Mouse (Mus musculus) large intestine, adult 2 months (tissue): Measurements from ENCODE around the gene Apobec1. TPM values are rescaled to one million over a fixed set of nuclear protein-coding genes. Genes with fewer than 3 reads are reported as not detected.
"Not testable (repeated sequence)": the region's sequence is repeated elsewhere in the genome, so short reads cannot be mapped to it uniquely, and the experiment has no call there.

Source experiments
- DNase-seq: peaks from one replicate; pipeline ENCODE4 v3.0.0-alpha.2; 2012; ENCODE audit warnings: low read depth, low spot score
- WGBS: fragments of 180-500 bp; shearing (Covaris S2); methylation state at CpG from one replicate; pipeline ENCODE4 v1.1.7; 2018; 5-methylcytosine and 5-hydroxymethylcytosine counted together
- polyA plus RNA-seq: library from polyadenylated mRNA; depleted of rRNA; stranded (reverse); fragments of >200 nt; gene quantifications from 2 replicates; pipeline ENCODE4 v1.2.3, GENCODE M21; 2012

The Apobec1 gene
- polyA plus RNA-seq, 1 experiment = 14.3 TPM

DNA sequence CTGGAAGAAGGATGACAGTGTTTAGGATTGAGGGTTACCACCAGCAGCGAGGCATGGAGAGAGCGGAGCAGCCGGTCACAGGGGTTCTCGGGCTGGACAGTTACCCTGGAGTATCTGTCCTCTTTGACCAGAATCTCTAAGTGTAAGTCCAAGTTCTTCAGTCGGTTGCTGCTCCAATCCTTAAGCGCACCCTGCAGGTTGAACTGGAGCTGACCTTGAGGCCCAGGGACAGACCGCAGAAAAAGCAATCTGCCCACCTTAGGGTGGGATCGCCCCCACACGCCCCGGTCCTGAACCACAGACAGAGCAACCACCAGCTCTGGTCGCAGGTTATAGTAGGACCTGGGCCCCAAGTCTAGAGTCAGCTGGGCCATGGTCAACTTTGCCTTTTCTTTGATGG lies 4.4 kb upstream of the Apobec1 start:
- WGBS = 95% methylated on average over 11 of the region's 11 CpGs
- DNase-seq = no peak

DNA sequence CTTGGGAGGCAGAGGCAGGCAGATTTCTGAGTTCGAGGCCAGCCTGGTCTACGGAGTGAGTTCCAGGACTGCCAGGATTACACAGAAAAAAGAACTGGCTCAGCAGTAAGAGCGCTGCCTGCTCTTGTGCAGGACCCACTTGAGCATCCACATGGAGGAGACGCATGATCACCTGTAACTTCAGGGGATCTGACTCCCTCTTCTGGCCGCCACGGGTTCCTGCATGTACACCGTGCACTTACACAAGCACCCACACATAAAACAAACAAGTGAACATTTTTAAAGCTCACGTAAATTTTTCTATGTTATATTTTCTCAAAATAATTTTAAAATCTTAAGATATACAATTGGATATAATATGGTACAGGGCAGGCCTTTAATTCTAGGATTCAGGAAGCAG lies 3.2 kb upstream of the Apobec1 start:
- WGBS = 82% methylated on average over 8 of the region's 8 CpGs
- DNase-seq = no peak

DNA sequence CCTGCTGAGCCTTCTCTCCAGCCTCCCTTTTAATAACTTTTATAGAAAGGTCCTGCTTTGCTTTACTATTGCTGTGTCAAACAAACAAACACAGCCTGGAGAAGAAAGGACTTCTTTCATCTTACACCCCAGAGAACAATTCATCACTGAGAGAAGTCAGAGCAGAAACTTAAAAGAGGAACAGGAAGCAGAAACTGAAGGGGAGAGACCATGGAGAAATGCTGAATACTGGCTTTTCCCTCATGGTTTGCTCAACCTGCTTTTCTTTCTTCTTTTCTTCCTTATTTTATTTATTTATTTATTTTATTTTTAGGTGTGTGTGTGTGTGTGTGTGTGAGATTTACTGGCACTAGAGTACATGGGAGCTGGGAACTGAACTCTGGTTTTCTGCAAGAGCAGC lies 2.0 kb upstream of the Apobec1 start:
- DNase-seq = no peak

DNA sequence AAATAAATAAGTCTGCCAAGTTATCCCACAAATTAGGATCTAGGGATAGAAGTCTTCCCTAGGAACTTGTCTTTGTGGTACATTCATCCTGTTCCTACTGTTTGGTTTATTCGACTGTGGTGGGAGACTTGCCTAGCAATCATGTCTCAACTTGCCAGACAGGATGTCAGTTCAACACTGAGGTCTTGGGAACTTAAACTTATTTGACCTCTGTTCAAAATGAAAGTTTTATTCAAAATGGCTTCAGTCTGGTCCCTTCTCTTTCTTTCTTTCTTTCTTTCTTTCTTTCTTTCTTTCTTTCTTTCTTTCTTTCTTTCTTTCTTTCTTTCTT lies 713 bp upstream of the Apobec1 start:
- DNase-seq = no peak
- WGBS = 0% methylated on average over 1 of the region's 1 CpGs

DNA sequence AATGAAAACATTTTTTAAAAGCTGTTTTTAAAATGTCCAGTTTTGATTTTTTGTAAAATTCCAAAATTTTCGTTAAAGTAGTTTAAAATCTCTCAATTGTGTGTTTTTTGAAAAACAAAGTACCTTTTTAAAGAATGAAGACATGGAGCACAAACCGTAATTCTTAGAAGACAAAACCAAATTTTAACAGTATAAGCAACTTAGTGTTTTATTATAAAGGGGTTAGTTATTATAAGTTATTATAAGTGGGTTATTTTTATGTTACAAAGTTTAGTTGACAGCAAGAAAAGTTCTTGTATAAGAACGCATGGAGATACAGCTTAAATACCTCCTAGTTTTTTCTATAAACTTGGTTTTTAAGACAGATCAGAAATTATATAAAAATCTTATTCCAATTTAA lies 629 bp downstream of the Apobec1 start:
- no peak for DNase-seq
- 67% methylated on average over 3 of the region's 3 CpGs for WGBS

DNA sequence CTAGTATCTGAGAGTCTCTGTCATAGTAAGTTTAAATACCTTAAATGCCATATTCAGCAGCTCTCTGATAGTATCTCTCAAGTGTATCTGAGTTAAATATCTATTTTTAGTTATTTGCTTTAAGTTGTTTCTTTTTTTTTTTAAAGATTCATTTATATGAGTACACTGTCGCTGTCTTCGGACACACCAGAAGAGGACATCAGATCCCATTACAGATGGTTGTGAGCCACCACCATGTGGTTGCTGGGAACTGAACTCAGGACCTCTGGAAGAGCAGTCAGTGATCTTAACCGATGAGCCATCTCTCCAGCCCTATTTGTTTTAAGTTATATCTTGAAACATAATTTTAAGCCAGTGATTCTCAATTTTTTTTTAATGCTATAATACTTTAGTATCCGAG lies 1.2 kb downstream of the Apobec1 start:
- no peak for DNase-seq
- 77% methylated on average over 4 of the region's 4 CpGs for WGBS

DNA sequence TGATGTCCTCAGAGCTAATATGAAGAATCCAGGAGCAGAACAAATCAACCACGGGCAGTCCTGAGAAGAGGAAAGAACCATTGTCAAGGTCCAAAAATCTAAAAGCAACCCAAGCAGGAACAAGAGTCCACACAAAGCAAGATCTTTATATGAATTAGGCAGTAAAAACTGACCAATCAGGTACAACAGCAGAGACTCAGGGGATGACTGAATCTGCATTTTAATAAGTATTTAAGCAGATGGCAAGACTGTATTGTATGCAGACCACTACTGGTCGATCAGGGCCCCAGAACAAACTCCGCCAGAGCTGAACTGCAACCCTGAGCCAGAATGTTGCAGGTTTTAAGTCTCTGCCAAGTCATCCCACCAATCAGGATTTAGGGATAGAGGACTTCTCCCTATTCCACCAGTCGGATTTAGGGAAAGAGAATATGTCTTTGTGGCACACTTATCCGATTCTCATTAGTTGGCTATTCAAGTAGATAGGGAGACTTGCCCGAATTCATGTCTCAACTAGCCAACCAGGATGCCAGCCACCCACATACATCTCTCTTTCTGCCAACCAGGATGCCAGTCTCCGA lies 2.1 kb downstream of the Apobec1 start:
- DNase-seq = no peak
- 83% methylated on average over 7 of the region's 7 CpGs for WGBS

DNA sequence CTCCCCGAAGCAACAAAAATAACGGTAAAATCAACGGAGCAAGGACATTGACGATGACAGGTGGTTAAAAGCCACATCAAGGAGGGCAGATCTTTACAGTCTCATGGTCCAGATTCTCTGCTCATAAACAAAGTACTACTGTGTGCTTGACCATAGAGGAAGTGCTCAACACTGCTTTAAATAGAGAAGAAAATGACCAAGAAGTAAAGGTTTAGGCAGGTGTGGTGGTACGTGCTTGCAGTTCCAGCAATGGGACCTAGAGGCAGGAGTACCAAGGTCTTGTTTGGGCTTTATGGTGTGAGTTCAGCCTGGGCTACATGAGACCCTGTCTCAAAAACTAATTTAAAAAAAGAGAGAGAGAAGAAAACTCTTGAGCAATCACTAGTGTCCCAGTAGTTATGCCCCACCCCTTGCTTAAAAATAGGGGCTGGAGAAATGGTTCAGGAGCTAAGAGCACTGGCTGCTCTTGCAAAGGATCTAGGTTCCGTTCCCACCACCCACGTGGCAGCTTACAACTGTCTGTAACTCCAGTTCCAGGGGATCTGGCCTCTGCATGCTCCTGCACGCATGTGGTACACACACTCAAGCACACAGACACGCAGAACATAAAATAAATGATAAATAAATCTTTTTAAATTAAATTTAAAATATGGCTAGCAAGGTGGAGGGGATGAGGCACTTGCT lies 3.0 kb downstream of the Apobec1 start:
- no peak for DNase-seq
- 67% methylated on average over 9 of the region's 9 CpGs for WGBS

DNA sequence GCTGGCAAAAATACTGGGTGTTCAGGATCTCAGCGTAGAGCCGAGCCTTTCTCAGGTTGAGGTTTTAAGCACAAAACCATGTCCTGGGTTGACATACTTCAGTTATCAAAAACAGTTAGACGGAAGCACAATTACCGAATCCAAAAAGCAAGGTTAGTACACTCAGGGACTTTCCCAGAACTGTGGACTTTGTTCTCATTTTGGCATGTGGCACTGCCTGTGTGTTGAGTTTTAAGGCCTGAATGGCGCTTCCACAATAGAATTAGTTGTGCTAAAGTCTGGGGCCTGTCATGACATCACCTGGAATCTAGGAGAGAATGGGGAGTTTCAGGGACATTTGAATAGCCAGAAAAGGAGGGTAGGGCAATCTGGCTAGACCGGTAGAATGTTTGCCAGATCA lies 3.8 kb downstream of the Apobec1 start:
- 27% methylated on average over 6 of the region's 6 CpGs for WGBS
- no peak for DNase-seq

DNA sequence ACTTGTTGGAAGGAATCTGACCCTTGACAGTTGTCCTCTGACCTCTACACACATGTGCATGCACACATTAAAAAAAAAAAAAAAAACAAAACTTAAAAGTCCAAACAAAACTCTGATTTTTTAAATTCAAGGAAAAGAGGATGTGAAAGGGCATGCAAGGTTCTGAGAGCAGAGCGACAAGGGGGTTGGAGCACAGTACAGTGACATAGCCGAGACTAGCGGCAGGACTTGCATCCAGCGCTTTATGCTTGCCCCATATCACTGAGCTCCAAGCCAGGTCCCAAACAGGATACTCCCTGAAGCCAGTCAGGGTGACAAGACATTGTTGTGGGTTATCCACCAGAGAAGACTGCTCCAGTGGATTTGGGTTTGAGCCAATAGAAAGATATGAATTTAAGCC lies 4.2 kb downstream of the Apobec1 start:
- no peak for DNase-seq
- 79% methylated on average over 4 of the region's 4 CpGs for WGBS

DNA sequence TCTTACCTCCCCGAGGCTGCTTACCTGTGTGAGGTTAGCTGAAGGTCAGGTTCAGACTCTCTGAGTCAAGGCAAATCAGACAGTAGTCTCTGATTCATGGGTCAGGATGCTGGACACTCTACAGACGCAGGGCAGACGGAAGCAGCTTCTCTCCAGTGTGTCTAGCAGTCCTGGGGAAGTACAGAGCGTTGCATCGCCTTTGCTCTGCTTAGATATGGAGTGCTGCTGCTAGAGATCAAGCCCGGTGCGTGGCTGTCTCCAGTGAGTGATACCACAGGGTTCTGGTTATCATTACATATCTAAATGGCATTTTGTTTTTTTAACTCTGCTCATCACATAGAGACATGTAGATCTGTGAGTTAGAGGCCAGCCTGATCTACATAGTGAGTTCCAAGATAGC lies 5.6 kb downstream of the Apobec1 start:
- 80% methylated on average over 7 of the region's 7 CpGs for whole genome bisulfite sequencing

DNA sequence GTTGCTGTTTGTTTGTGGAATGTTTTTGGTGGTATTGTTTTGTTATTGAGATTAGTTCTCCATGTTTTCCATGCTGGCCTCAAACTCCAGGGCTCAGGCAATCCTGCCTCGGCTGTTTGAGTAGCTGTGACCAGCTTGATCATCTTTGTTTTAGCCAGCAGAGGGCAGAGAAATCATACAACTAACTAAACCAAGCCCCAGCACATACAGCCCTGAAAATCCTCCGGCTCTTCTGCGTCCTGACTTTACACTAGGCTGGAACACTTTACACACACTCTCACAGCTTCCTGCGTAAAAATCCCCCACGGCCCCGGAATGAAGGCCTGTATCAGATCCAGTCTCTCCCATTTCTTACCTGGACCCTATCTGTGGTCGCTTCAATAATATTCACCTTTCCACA lies 6.6 kb downstream of the Apobec1 start:
- 16% methylated on average over 7 of the region's 7 CpGs for WGBS
- no peak for DNase-seq

More for the DNA sequence above, 5.6 kb downstream of the Apobec1 start:
- no peak for DNase-seq

DNA sequence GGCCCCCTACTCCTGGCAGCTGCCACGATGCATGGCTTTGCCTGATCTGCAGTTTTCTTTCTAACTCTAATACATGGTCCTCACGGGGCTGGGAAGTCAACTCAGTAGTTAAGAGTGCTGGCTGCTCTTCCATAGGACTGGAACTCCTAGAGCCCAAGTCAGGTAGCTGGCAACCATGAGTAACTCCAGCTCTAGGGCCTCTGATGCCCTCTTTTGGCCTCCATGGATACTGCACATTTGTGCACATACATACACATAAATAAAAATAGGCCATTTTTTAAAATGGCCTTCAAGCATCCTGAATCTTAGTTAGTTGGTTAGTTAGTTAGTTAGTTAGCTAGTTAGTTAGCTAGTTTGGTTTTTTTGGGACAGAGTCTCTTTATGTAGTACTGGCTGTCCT lies 9.3 kb downstream of the Apobec1 start:
- DNase-seq = no peak
- 97% methylated on average over 2 of the region's 2 CpGs for WGBS

DNA sequence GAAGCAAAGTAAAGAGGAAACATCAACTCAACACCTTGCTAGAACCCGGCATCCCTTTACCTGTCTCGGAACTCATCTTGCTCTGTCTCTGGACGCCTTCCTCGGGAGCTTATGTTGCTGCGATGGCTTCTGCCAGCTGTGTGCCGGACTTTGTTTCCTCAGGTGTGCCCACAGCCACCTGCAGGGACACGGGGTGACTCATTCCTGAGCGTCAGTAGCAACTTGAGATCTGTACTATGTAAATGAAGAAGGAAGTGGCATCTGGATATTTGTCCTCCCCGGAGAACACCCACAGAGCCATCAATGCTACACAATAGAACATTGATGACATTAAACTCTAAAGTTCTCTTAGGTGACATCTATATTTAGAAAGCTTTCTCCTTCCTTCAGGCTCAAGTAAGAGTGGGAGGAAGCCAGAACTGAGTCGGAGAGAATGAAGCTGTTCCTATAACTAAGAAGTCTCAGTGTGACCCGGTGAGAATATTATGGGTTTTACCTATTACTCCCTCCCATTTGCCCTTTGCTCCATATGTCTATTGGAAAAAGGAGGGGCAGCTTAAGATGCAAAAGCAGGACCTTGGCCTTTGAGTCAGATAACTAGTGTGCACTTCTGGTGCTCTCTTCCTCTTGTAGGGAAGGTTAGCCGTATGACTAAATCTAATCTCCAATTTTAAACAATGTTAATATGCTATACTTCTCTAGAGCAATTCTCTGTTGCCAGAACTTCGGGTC lies 11.1 kb downstream of the Apobec1 start:
- DNase-seq = peak; percentile 77
- 27% methylated on average over 13 of the region's 13 CpGs for WGBS

DNA sequence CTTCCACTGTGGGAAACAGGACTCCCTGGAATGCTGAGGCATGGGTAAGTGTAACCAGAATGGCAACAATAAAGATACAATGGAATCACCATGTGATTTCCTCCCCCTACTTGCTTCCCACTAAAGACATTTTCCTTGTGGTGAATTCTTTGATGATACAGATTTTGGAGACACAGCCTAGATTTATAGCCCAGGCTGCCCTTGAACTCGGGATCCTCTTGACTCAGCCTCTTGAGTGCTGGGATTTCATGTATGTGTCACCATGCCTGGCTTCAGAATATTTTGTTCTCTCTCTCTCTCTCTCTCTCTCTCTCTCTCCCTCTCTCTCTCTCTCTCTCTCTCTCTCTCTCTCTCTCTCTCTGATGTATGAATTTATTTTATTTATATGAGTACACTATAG lies 23.2 kb downstream of the Apobec1 start:
- WGBS = 77% methylated on average over 1 of the region's 1 CpGs
- no peak for DNase-seq

DNA sequence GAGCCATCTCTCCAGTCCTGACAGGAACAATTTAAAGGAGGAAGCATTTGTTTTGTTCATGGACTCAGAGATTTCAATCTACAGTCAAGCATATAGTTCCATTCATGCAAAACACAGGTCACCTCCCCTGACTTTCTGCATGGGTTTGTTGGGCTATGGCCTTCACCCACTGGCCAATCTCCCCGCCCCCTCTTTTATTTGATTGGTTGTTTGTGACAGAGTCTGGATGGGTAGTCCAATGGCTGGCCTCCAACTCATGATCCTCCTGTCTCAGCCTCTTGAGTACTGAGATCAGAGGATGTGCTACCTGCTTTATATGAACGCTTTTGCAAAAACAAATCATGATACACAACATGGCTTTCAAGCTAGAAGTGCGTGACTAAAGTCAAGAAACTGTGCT lies 25.2 kb downstream of the Apobec1 start:
- WGBS = 91% methylated on average over 3 of the region's 3 CpGs
- DNase-seq = no peak

DNA sequence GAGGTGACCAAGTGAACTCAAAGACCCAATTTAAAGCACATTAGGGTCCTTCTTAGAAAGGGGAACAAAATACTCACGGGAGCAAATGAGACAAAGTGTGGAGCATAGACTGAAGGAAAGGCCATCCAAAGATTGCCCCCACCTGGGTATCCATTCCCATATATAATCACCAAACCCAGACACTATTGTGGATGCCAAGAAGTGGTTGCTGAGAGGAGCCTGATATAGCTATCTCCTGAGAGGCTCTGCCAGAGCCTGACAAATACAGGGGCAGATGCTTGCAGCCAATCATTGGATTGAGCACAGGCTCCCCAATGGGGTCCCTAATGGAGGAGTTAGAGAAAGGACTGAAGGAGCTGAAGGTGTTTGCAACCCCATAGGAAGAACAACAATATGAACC lies 27.2 kb downstream of the Apobec1 start:
- WGBS = 93% methylated on average over 1 of the region's 1 CpGs
- not testable (repeated sequence) for DNase-seq

DNA sequence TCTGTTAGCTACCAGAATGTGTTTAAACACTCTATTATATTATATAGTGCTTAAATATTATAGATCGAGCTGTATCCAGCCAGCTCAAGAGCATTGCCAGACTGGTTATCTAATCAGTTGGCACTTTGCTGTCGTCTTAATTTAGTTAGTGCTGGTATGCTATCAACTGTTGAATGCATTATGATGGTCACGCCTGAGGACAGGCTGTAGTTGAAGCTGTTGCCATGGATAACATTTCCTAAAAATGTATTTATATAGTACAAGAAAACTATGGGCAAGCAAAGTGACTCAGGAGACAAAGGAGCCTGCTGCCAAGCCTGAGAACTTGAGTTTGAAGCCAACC lies 30.7 kb downstream of the Apobec1 start:
- DNase-seq = no peak
- 31% methylated on average over 3 of the region's 3 CpGs for WGBS

DNA sequence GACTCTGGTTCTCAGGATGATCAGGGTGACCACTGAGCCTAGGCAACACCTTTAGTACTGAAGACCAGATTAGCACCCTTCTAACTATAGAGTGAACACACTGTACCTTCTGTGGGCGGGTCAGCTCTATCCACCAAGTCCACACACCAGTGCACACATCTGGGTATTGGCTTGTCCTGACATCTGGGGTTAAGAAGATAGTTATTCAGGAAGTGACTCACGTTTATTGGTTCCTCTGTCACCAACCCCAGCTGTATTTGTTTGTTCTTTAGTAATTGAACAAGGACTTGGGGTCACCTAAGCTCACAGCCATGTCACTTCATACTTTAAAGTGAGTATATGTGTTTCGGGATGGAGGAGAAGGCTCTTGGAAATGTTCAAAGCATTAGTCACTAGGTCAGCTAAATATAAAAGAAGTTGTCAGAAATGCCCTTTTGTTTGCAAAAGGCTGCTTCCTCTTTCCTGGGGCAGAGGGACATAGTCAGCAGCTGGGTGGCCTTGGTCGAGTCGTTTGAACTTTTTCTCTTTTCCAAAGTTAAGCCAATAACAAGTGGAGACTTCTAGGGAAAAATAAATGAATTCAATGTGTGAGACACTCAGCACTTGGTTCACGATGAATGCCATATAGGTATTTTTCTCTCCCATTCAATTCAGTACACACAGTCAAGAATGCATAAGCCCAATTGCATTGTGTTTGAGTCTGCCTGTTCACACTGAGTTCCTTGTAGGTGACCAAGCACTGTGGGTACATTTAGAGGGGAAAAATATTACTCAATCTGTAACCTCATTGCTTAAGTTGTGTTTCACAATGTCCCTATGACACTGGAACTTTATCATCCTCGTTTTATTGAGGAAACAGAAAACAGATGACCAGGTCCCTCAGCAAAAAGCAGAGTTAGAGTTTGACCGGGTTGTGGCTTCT lies 31.3 kb downstream of the Apobec1 start:
- DNase-seq = no peak
- 18% methylated on average over 8 of the region's 8 CpGs for WGBS

DNA sequence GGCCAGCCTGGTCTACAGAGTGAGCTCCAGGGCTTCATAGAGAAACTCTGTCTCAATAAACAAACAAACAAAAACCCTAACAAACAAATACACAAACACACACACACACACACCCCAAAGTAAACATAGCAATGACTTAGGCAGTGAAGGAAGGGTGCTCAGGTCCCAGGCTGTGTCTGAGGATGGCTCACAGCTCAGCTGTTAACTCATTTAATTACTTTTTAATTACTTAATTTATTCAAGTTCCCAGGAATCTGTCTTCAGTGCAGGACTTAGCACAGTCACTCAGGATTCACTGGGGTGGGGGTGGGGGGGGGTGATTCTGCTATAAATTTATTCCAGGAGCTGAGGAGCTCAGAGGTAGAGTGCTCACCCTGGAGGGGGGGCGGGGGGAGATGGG lies 32.5 kb downstream of the Apobec1 start:
- no peak for DNase-seq
- 58% methylated on average over 1 of the region's 1 CpGs for WGBS
